In the genomic region with DNA sequence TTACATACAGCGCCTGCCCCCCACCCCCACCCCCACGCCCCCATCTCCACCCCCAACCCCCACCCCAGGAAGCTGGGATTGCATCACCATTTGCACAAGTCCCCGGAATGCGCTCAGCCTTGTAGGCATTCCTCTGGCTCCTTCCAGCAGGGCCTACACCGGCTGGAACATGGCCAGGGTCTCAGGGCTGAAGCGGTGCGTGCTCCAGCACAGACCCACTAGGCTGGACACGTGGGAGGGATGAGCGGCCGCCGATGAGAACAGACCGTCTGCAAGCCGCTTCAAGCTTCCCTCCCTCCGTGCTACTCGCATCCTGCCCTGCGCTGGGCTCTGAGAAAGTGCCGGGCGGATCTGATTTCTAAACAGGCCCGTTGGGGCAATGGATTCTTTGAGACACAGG, we compare ENCODE assay signal across 8 mouse cellular contexts. TPM values are rescaled to one million over a fixed set of nuclear protein-coding genes. Genes with fewer than 3 reads are reported as not detected.
DNase-seq lines count a peak whose midpoint lies in the region; ATAC-seq and TF ChIP-seq lines count a peak whose summit lies in the region.

No protein-coding gene starts in this region.

- no peak overlapping the region for H3K27ac ChIP-seq in forebrain, embryonic 15.5 days (replicated peaks)
- H3K27ac ChIP-seq in hindbrain, embryonic 11.5 days (ENCODE audit: low read depth, low read length), result no peak overlapping the region
- H3K27ac ChIP-seq in limb, embryonic 12.5 days, result no peak overlapping the region
- H3K27ac ChIP-seq in midbrain, embryonic 11.5 days (ENCODE audit: low read depth, low read length), result no peak overlapping the region
- H3K27ac ChIP-seq in stomach, postnatal 0 days (replicated peaks), result no peak overlapping the region

- ATAC-seq in forebrain, embryonic 15.5 days (replicated peaks), result peak; percentile 71
- peak; percentile 47; the same call in 1 of the 2 replicates for ATAC-seq in hindbrain, embryonic 11.5 days (ENCODE audit: low FRiP score)
- peak; percentile 80 for ATAC-seq in limb, embryonic 12.5 days (ENCODE audit: insufficient number of reproducible peaks, insufficient read depth, low FRiP score, low TSS enrichment, low read depth)
- ATAC-seq in midbrain, embryonic 11.5 days (ENCODE audit: low FRiP score), result peak; percentile 68; the same call in 1 of the 2 replicates
- peak; percentile 72; the same call in 1 of the 2 replicates for ATAC-seq in stomach, postnatal 0 days (ENCODE audit: low FRiP score, low TSS enrichment)

- 2% methylated on average over 19 of the region's 19 CpGs for WGBS in forebrain, embryonic 15.5 days
- WGBS in hindbrain, embryonic 11.5 days, result 4% methylated on average over 18 of the region's 19 CpGs
- WGBS in limb, embryonic 12.5 days, result 3% methylated on average over 19 of the region's 19 CpGs
- 3% methylated on average over 18 of the region's 19 CpGs for WGBS in midbrain, embryonic 11.5 days
- 1% methylated on average over 17 of the region's 19 CpGs for WGBS in stomach, postnatal 0 days

- H3K9ac ChIP-seq in forebrain, embryonic 15.5 days (replicated peaks), result peak overlapping the region; percentile 40; the same call in 1 of the 2 replicates
- H3K9ac ChIP-seq in hindbrain, embryonic 11.5 days (ENCODE audit: low read depth, low read length), result no peak overlapping the region
- peak overlapping the region; percentile 40 for H3K9ac ChIP-seq in limb, embryonic 12.5 days (replicated peaks)
- no peak overlapping the region for H3K9ac ChIP-seq in midbrain, embryonic 11.5 days (ENCODE audit: low read length)
- H3K9ac ChIP-seq in stomach, postnatal 0 days (ENCODE audit: low read length), result no peak overlapping the region

- H3K9me3 ChIP-seq in forebrain, embryonic 15.5 days, result no peaks in the 10 kb centered on the region
- no peaks in the 10 kb centered on the region for H3K9me3 ChIP-seq in hindbrain, embryonic 11.5 days (ENCODE audit: control insufficient read depth, low read length)
- peaks cover 3% of the 10 kb centered on the region; the same call in 1 of the 2 replicates for H3K9me3 ChIP-seq in limb, embryonic 12.5 days
- H3K9me3 ChIP-seq in midbrain, embryonic 11.5 days (ENCODE audit: control insufficient read depth, low read length), result no peaks in the 10 kb centered on the region
- no peaks in the 10 kb centered on the region for H3K9me3 ChIP-seq in stomach, postnatal 0 days (ENCODE audit: control insufficient read depth, low read length)

- H3K4me1 ChIP-seq in forebrain, embryonic 15.5 days, result peaks cover 13% of the 10 kb centered on the region
- H3K4me1 ChIP-seq in hindbrain, embryonic 11.5 days (replicated peaks; ENCODE audit: control insufficient read depth, insufficient read depth, low read length), result 0 out of 2 replicates have a peak, but pooled peaks cover 4% of the 10 kb centered on the region
- peaks cover 14% of the 10 kb centered on the region for H3K4me1 ChIP-seq in limb, embryonic 12.5 days (replicated peaks)
- H3K4me1 ChIP-seq in midbrain, embryonic 11.5 days (ENCODE audit: control insufficient read depth, insufficient read depth, low read length), result no peaks in the 10 kb centered on the region; the same call in 1 of the 2 replicates
- no peaks in the 10 kb centered on the region for H3K4me1 ChIP-seq in stomach, postnatal 0 days (replicated peaks; ENCODE audit: control insufficient read depth, insufficient read depth)

- DNase-seq in ES-CJ7 (ENCODE audit: low read depth, low spot score), result peak; percentile 66
- DNase-seq in adrenal gland, postnatal 36 days, result peak; percentile 91 to 92
- DNase-seq in hindbrain, embryonic 11.5 days (ENCODE audit: low spot score), result peak; percentile 51
- DNase-seq in midbrain, embryonic 11.5 days (ENCODE audit: low spot score, missing footprints), result no peak
- peak; percentile 70 for DNase-seq in stomach, postnatal 0 days (ENCODE audit: low spot score)
- DNase-seq in c-Kit-positive CD71-positive TER-119-positive erythroid progenitor cells, embryonic 14.5 days (ENCODE audit: low spot score), result no peak

- H3K4me2 ChIP-seq in forebrain, embryonic 15.5 days (replicated peaks), result peak overlapping the region; percentile 40
- 0 out of 2 replicates have a peak overlapping the region, but pooled peaks have one; percentile 9 for H3K4me2 ChIP-seq in hindbrain, embryonic 11.5 days (replicated peaks; ENCODE audit: low read depth, low read length)
- H3K4me2 ChIP-seq in limb, embryonic 12.5 days, result peak overlapping the region; percentile 51
- H3K4me2 ChIP-seq in midbrain, embryonic 11.5 days, result peak overlapping the region; percentile 24; the same call in 1 of the 2 replicates
- peak overlapping the region; percentile 32; the same call in 1 of the 2 replicates for H3K4me2 ChIP-seq in stomach, postnatal 0 days (replicated peaks; ENCODE audit: low read depth)

- H3K27me3 ChIP-seq in forebrain, embryonic 15.5 days, result no peaks in the 10 kb centered on the region
- no peaks in the 10 kb centered on the region; the same call in none of the 2 replicates for H3K27me3 ChIP-seq in hindbrain, embryonic 11.5 days (ENCODE audit: control insufficient read depth, insufficient read depth, low read length)
- H3K27me3 ChIP-seq in limb, embryonic 12.5 days, result peaks cover 29% of the 10 kb centered on the region
- H3K27me3 ChIP-seq in midbrain, embryonic 11.5 days (ENCODE audit: control insufficient read depth, insufficient read depth, low read length), result no peaks in the 10 kb centered on the region
- no peaks in the 10 kb centered on the region for H3K27me3 ChIP-seq in stomach, postnatal 0 days (ENCODE audit: control insufficient read depth, insufficient read depth, low read length)

- peak overlapping the region; percentile 23; the same call in 1 of the 2 replicates for H3K4me3 ChIP-seq in forebrain, embryonic 15.5 days
- H3K4me3 ChIP-seq in hindbrain, embryonic 11.5 days (ENCODE audit: low read depth, low read length), result no peak overlapping the region
- peak overlapping the region; percentile 24 for H3K4me3 ChIP-seq in limb, embryonic 12.5 days (replicated peaks)
- H3K4me3 ChIP-seq in midbrain, embryonic 11.5 days (ENCODE audit: low read depth, low read length), result no peak overlapping the region
- no peak overlapping the region for H3K4me3 ChIP-seq in stomach, postnatal 0 days (ENCODE audit: low read depth, low read length)

- no peak for TF ChIP-seq CTCF in stomach, postnatal 0 days (IDR thresholded peaks at IDR 0.05; ENCODE audit: low read depth)

- peaks cover under 1% of the 10 kb centered on the region; the same call in 1 of the 2 replicates for H3K36me3 ChIP-seq in forebrain, embryonic 15.5 days
- no peaks in the 10 kb centered on the region for H3K36me3 ChIP-seq in hindbrain, embryonic 11.5 days (ENCODE audit: control insufficient read depth, insufficient read depth, low read length)
- H3K36me3 ChIP-seq in limb, embryonic 12.5 days, result peaks cover 4% of the 10 kb centered on the region; the same call in 1 of the 2 replicates
- H3K36me3 ChIP-seq in midbrain, embryonic 11.5 days (ENCODE audit: control insufficient read depth, insufficient read depth, low read length), result no peaks in the 10 kb centered on the region
- H3K36me3 ChIP-seq in stomach, postnatal 0 days (ENCODE audit: control insufficient read depth, insufficient read depth, low read length), result no peaks in the 10 kb centered on the region

- no peak for TF ChIP-seq EP300 in stomach, postnatal 0 days (optimal IDR thresholded peaks at IDR 0.05)

RNA-seq across cellular contexts. Expression of gene Trmo, which starts 18.2 kb away (rescaled TPM):
- 1 to 10 TPM; 6.0 to 6.8 TPM for total RNA-seq in adrenal gland, postnatal 36 days (2021)
- polyA plus RNA-seq in forebrain, embryonic 15.5 days (2015; fragmentation: Nextera tagmentation; extraction: Ambion mirVana), result 11.5 and 12.7 TPM in 2 replicates
- 9.9 and 10.6 TPM in 2 replicates for polyA plus RNA-seq in hindbrain, embryonic 11.5 days (2014; fragmentation: Nextera tagmentation; extraction: Ambion mirVana)
- 8.8 and 9.0 TPM in 2 replicates for polyA plus RNA-seq in limb, embryonic 12.5 days (2016; fragmentation: Nextera tagmentation; extraction: Ambion mirVana)
- 11.9 and 13.8 TPM in 2 replicates for polyA plus RNA-seq in midbrain, embryonic 11.5 days (2014; fragmentation: Nextera tagmentation; extraction: Ambion mirVana)
- 6.5 and 7.5 TPM in 2 replicates for polyA plus RNA-seq in stomach, postnatal 0 days (2015; fragmentation: Nextera tagmentation; extraction: Ambion mirVana)

RNA-seq across cellular contexts. Expression of gene Foxe1, which starts 27.6 kb away (rescaled TPM):
- not detected for total RNA-seq in adrenal gland, postnatal 36 days (2021)
- not detected in 2 replicates for polyA plus RNA-seq in forebrain, embryonic 15.5 days (2015; fragmentation: Nextera tagmentation; extraction: Ambion mirVana)
- polyA plus RNA-seq in hindbrain, embryonic 11.5 days (2014; fragmentation: Nextera tagmentation; extraction: Ambion mirVana), result 0.08 and 0.48 TPM in 2 replicates
- not detected in 2 replicates for polyA plus RNA-seq in limb, embryonic 12.5 days (2016; fragmentation: Nextera tagmentation; extraction: Ambion mirVana)
- polyA plus RNA-seq in midbrain, embryonic 11.5 days (2014; fragmentation: Nextera tagmentation; extraction: Ambion mirVana), result not detected in 2 replicates
- 0.78 and 0.93 TPM in 2 replicates for polyA plus RNA-seq in stomach, postnatal 0 days (2015; fragmentation: Nextera tagmentation; extraction: Ambion mirVana)

RNA-seq across cellular contexts. Expression of gene Hemgn, which starts 42.3 kb away (rescaled TPM):
- under 1 TPM in 1 of 2 experiments, not detected in 1; 0.17 TPM for total RNA-seq in adrenal gland, postnatal 36 days (2021)
- polyA plus RNA-seq in forebrain, embryonic 15.5 days (2015; fragmentation: Nextera tagmentation; extraction: Ambion mirVana), result 0.24 TPM in 1 of 2 replicates, not detected in the other
- polyA plus RNA-seq in hindbrain, embryonic 11.5 days (2014; fragmentation: Nextera tagmentation; extraction: Ambion mirVana), result 16.1 and 22.3 TPM in 2 replicates
- polyA plus RNA-seq in limb, embryonic 12.5 days (2016; fragmentation: Nextera tagmentation; extraction: Ambion mirVana), result 2.6 and 2.7 TPM in 2 replicates
- polyA plus RNA-seq in midbrain, embryonic 11.5 days (2014; fragmentation: Nextera tagmentation; extraction: Ambion mirVana), result 20.4 and 20.5 TPM in 2 replicates
- polyA plus RNA-seq in stomach, postnatal 0 days (2015; fragmentation: Nextera tagmentation; extraction: Ambion mirVana), result 0.78 and 1.2 TPM in 2 replicates

Comparison
In these comparisons a context has a peak if more than half of its experiments do, and no peak if none do; other contexts are left out.
1. DNase-seq: peak in ES-CJ7 (single experiment), adrenal gland, postnatal 36 days (2 of 2), hindbrain, embryonic 11.5 days (single experiment) and stomach, postnatal 0 days (single experiment); none in midbrain, embryonic 11.5 days (single experiment) and c-Kit-positive CD71-positive TER-119-positive erythroid progenitor cells, embryonic 14.5 days (single experiment).
2. H3K4me3 ChIP-seq: peak in forebrain, embryonic 15.5 days (single experiment) and limb, embryonic 12.5 days (single experiment); none in hindbrain, embryonic 11.5 days (single experiment), midbrain, embryonic 11.5 days (single experiment) and stomach, postnatal 0 days (single experiment).
3. H3K9ac ChIP-seq: peak in forebrain, embryonic 15.5 days (single experiment) and limb, embryonic 12.5 days (single experiment); none in hindbrain, embryonic 11.5 days (single experiment), midbrain, embryonic 11.5 days (single experiment) and stomach, postnatal 0 days (single experiment).
4. Peak in every context shown above with its lines, with median percentiles within 50 percentile points of each other: ATAC-seq and H3K4me2 ChIP-seq.